Mouse (Mus musculus): ENCODE data around the gene Arl15.
A peak's percentile ranks its signal among the peaks of the same experiment; 100 is the strongest.

Arl15 gene

GRCm38 (mm10) chr13:113845229-113845628 lies 50.9 kb downstream of the Arl15 start:
- no peak for DNase-seq

GRCm38 (mm10) chr13:113846413-113846812 lies 52.1 kb downstream of the Arl15 start:
- no peak for DNase-seq

GRCm38 (mm10) chr13:113850431-113851034 lies 56.2 kb downstream of the Arl15 start:
- DNase-seq: no peak

GRCm38 (mm10) chr13:113851602-113852375 lies 57.5 kb downstream of the Arl15 start:
- no peak for DNase-seq

GRCm38 (mm10) chr13:113852376-113852666 lies 58.0 kb downstream of the Arl15 start:
- DNase-seq: no peak

- DNase-seq: no peak
Observed at GRCm38 (mm10) chr13:113854146-113854545, 59.8 kb downstream of the Arl15 start.

GRCm38 (mm10) chr13:113854551-113855312 lies 60.4 kb downstream of the Arl15 start:
- DNase-seq: no peak

GRCm38 (mm10) chr13:113856946-113857345 lies 62.6 kb downstream of the Arl15 start:
- DNase-seq: no peak

- DNase-seq: no peak
Observed at GRCm38 (mm10) chr13:113858667-113859391, 64.5 kb downstream of the Arl15 start.

GRCm38 (mm10) chr13:113859392-113859776 lies 65.1 kb downstream of the Arl15 start:
- DNase-seq: no peak

- no peak for DNase-seq
Observed at GRCm38 (mm10) chr13:113860816-113861215, 66.5 kb downstream of the Arl15 start.

- no peak for DNase-seq
Observed at GRCm38 (mm10) chr13:113861231-113861630, 66.9 kb downstream of the Arl15 start.

- DNase-seq: no peak
Observed at GRCm38 (mm10) chr13:113862951-113863350, 68.6 kb downstream of the Arl15 start.

- no peak for DNase-seq
Observed at GRCm38 (mm10) chr13:113863688-113864087, 69.4 kb downstream of the Arl15 start.

GRCm38 (mm10) chr13:113864278-113864677 lies 70.0 kb downstream of the Arl15 start:
- DNase-seq: no peak

GRCm38 (mm10) chr13:113864893-113865292 lies 70.6 kb downstream of the Arl15 start:
- peak; percentile 84 for DNase-seq

- DNase-seq: no peak
Observed at GRCm38 (mm10) chr13:113865378-113865777, 71.1 kb downstream of the Arl15 start.

- DNase-seq: peak; percentile 76
Observed at GRCm38 (mm10) chr13:113865806-113866205, 71.5 kb downstream of the Arl15 start.

- no peak for DNase-seq
Observed at GRCm38 (mm10) chr13:113867736-113868135, 73.4 kb downstream of the Arl15 start.

GRCm38 (mm10) chr13:113869212-113870205 lies 75.2 kb downstream of the Arl15 start:
- DNase-seq: peak; percentile 70

GRCm38 (mm10) chr13:113870403-113870802 lies 76.1 kb downstream of the Arl15 start:
- DNase-seq: no peak

GRCm38 (mm10) chr13:113871853-113872252 lies 77.5 kb downstream of the Arl15 start:
- no peak for DNase-seq
